Mouse (Mus musculus): Measurements from ENCODE around the gene Kcnj5.

DNA sequence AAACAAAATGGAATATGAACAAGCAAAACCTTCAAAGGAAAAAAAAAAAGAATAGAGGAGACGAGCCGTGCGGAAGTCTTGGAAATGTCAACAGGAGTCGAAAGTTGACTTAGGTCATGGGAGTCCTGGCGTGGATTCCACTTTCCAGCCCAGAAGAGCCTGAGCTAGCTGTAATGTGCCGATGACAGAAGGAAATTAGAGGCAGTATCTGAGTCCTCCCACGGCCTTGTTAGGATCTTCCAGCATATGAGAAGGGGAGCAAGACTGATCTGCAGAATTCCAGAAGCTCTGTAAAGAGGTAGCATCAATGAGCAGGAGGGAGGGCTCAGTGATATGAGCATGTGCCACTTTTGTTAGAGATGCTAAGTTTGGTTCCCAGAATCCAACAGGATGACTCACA lies 31.9 kb upstream of the Kcnj5 start:
- TF ChIP-seq POLR2A (IDR thresholded peaks at IDR 0.05; ENCODE audit: control insufficient read depth, extremely low read depth, insufficient read depth, low read length, poor library complexity) = no peak
- no peak for TF ChIP-seq CTCF (IDR thresholded peaks at IDR 0.05; ENCODE audit: borderline replicate concordance, control insufficient read depth, extremely low read depth, insufficient read depth, low read length, poor library complexity)

Measured in thymus, adult 2 months (tissue).